Mouse (Mus musculus) embryo, embryonic 11.5 days (tissue): ENCODE measurements around the gene Srsf5.
"Not testable (repeated sequence)": the region's sequence is repeated elsewhere in the genome, so short reads cannot be mapped to it uniquely, and the experiment has no call there.

Experiments used
- DNase-seq: peaks from one replicate; pipeline ENCODE4 v3.0.0-alpha.2; 2012; ENCODE audit warnings: low read depth, low spot score

The Srsf5 gene

GRCm38 (mm10) chr12:80945334-80945995 lies at the start of gene Srsf5:
TSS of gene Srsf5 (plus strand) at chr12:80945504.
- peak; percentile 97 for DNase-seq

GRCm38 (mm10) chr12:80909631-80910030 lies 35.7 kb upstream of the Srsf5 start:
- DNase-seq: no peak

- DNase-seq: no peak
These were observed 27.5 kb upstream of the Srsf5 start for GRCm38 (mm10) chr12:80917764-80918163.

DNA sequence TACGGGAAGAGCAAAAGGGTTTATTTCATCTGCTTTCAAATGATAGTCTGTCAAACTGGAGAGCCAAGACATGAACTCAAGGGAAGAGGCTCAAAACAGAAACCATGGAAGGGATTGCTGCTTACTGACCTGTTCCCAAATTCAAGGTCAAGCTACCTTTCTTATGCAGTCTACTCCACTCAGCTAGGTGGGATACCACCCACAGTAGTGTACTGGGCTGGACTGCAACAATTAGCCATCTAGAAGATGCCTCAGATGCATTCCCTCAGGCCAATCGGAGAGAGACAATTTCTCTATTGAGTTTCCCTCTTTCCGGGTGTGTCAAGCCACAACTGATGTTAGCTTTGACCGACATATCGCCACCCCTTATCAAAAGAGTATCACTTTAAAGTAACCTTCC lies 24.0 kb upstream of the Srsf5 start:
- no peak for DNase-seq

DNA sequence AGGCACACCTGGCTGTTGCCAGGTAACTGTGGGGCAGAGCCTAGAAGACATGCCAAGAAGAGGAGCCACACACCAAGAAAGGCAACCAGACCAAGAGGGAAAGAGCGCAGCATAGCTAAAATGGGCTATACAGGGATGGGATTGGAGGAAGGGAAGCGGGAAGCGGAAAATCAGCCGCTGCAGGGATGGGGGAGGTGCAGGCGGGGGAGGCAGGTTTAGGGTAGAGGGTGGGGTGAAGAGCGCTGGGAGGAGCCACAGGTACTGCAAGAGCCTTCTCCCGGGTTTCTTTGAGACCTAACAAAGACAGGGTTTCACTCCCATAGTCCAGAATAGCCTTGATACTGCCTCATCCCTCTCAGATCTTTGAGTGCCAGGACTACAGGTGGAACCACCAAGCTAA lies 22.4 kb upstream of the Srsf5 start:
- no peak for DNase-seq

DNA sequence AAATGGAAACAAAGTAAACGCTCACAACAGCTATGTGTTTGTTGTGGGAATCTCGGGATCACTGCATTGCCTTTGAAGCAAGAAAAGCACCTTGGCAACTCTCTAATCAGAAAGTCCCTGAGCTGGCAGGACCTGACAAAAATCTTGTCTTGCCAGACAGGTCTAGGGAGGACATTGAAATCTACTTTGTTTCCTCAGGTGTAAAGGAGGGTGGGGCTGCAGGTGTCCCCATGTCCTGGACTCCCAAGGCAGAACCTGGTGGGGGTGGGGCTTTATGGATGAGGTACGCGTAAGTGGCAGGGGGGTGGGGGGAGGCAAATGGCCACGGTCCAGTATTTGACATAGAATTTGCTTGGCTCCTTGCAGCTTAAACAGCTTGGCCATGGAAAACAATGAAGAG lies 21.7 kb upstream of the Srsf5 start:
- DNase-seq: no peak

DNA sequence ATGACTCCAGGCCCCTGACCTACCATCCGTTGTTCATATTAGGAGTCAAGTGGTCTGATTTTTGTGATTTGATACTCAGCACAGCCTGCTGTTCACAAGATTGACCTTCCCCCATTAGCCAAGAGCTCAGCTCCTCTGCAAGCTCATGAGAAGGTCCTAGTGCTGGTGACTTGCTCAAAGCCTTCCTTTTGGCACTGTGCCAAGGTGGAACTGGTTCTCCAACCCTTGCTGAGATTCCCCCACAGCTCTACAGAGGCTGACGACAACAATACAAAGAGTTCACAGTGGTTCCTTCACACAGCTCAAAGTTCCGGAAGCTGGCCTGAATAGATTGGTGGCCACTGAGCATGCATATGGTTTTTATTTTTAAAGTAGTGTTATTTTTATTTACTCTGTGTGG lies 21.1 kb upstream of the Srsf5 start:
- DNase-seq: no peak

DNA sequence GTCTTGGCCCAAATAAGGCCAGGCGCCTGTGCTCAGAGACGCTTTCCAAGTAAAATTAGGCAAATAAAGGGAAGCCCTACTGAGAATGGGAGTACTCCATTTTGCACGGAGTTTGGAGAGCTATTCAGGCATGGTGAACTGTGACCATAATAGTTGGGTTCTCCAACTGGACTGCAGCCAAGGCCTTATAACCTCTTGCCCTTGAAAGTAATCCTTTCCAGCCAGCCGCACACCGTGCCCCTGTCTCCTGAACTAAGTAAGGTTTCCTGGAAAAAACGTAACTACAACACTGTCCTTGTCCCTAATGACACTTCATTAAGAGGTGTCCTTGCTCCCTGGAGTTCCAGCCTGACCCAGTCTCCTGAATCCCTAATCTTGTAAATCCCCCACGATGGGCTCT lies 19.4 kb upstream of the Srsf5 start:
- DNase-seq: no peak

DNA sequence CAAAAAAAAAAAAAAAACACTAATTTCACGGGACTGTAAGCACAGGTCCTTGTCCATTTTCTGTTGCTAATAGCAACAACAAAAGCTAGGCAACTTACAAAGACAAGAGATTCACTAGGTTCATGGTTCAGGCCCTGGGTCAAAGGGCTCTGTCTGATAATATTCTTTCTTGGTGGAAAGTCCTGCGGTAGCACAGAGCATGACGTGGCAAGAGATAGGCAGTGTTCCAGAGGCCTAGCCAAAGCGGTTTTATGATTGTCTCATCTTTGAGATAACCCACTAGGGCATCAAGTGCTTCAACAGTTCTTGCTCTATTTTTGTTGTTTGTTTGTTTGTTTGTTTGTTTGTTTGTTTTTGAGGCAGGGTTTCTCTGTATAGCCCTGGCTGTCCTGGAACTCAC lies 18.8 kb upstream of the Srsf5 start:
- DNase-seq: no peak

GRCm38 (mm10) chr12:80927518-80927917 lies 17.8 kb upstream of the Srsf5 start:
- no peak for DNase-seq

DNA sequence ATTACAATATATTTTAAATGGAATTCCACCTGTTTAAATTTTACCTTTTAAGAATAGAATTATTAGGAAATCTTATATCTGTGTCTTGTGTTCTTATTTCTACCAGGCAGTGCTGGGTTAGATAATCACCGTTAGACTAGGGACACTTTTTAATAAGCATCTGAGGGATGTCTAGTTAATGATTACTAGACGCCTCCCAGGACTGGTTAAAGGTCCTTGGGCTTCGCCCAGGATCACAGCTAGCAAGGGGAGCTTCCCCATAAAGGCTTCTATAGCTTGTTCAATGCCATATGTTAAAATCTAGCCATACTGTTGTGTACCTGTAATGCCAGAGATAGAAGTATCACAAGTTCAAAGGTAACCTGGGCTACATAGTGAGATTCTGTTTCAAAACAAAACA lies 16.4 kb upstream of the Srsf5 start:
- no peak for DNase-seq

- DNase-seq: no peak
These were observed 15.2 kb upstream of the Srsf5 start for GRCm38 (mm10) chr12:80930141-80930540.

DNA sequence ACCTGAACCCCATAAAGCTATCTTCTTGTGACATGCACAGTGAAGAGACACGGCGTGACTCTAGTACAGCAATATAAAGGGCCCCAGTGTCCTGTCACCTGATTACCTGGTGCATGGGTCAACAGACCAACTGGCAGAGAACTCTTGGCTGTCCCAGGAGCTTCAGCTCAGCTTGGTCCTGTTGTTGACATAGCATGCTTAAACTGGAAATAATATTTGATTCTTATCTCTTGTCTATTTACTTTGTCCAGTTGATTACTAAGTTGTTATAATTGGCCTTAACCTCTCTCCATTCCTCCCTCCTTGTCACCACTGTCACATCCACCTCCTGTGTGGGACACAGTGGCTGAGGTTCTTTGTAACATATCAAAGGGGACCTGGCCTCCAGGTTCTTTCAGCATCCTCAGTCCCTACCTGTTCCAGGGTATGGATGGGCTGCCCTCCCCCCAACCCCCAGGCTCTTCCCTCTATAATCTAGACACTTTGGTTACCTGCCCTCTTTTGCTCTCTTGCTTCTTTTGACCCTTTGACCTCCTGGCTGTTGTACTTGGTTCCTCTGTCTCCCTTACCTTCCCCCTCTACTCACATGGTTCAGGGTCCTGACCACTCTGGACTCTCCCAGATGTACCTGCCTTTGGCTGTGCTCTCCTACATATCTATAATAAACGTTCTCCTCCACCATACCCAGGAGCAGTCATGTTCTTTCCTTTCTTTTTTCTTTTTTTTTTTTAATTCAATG lies 13.7 kb upstream of the Srsf5 start:
- no peak for DNase-seq

GRCm38 (mm10) chr12:80932865-80933264 lies 12.4 kb upstream of the Srsf5 start:
- DNase-seq: no peak

DNA sequence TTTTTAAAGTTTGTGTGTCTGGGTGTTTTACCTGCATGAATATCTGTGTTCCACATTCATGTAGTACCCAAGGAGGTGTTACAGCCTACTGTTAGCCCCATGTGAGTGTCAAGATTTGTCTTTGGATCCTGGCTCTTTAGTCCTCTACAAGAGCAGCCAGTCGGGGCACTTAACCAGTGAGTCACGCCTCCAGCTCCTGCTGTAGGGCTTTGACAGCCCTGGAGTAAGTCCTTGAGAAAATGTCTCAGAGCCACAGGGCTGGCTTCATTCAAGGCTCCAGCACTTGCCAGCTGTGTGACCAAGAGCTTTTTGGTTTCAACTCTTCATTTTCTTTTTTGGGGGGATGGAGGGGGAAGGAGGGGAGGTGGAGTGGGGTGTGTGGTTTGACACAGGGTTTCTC lies 8.6 kb upstream of the Srsf5 start:
- no peak for DNase-seq

DNA sequence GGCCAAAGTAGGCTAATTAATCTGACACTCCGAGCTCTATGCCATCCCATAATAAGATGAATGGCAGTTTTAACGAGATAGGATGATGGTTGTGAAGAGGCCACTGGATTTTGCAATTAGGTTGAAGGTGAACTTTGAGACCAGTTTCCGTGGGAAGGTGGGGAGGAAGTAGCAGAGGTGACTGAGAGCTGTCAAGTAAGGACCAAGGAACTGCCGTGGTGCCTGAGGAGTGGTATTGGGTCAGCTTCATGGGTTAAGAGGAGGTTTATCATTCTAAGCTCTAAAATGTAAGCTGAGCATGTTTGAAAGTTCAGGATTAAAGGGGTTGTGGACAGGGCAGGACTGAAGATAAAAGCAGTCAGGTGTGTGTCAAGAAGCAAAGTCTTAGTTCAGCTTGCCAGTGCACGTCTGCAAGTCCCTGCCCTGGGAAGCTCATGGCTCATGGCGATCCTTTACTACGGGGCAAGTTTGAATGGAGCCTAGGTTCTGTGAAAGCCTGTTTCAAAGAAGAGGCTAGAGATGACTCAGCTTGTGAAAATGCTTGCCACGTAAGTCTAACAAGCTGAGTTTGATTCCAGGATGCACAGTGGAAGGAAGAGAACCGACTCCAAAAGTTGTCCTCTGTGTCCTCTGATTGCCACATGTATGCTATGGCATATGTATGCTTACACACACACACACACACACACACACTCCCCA lies 7.8 kb upstream of the Srsf5 start:
- no peak for DNase-seq

DNA sequence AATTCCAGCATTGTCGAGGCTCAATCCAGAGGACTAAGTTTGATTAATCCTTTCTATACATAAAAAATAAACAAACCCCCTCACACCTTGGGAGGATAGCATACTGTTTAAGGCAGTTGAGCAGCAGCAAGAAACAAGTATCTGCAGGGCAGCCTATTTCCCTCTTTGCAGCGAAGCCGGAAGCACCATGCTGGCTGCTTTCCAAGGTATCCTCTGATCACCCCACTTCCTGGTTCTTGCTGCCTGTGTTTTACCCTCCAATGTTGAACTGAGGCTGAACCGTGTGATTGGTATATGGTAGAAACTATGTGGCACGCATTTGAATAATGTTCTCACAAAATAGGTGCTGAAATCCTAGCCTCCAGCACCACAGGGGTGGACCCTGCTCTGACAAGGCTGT lies 6.7 kb upstream of the Srsf5 start:
- no peak for DNase-seq

GRCm38 (mm10) chr12:80939165-80939564 lies 6.1 kb upstream of the Srsf5 start:
- DNase-seq: no peak

DNA sequence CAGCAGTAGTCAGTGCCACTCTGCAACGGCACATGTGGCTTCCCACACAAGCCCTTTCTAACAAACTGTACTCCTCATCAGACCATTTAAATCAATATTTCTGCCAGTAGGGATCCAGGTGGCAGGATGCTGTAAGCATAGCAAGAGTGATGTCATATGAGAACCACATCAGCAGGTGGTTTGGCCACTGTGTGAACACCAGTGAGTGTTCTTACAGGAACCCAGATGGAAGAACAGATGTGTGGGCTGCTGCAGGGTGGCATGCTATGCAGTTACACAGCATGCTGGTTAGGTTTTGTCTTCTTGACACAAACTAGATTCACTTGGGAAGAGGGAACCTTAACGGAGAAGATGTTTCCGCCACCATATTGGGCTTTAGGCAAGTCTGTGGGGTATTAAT lies 3.4 kb upstream of the Srsf5 start:
- no peak for DNase-seq

DNA sequence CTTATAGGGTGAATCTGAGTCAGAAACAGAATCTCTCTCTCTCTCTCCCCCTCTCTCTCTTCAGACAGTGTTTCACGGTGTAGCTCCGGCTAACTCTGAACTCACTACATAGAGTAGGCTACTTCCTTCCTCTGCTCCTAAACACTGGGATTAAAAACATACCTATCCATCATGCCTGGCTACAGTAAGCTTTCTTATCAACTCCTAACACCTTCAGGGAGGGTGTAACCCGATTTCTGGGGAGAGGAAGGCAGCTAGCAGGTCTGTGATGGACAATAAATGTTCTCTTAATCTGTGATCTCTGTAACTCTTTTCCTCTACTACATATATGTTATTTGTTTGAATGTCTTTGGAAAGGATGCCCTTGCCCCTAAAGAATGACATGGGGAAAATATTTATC lies 1.9 kb upstream of the Srsf5 start:
- DNase-seq: no peak

GRCm38 (mm10) chr12:80944204-80944603 lies 1.1 kb upstream of the Srsf5 start:
- no peak for DNase-seq

GRCm38 (mm10) chr12:80944963-80945333 lies 356 bp upstream of the Srsf5 start:
- not testable (repeated sequence) for DNase-seq

- peak; percentile 95 for DNase-seq
These were observed 672 bp downstream of the Srsf5 start for GRCm38 (mm10) chr12:80945996-80946355.
